Mouse (Mus musculus) limb, embryonic 12.5 days (tissue): ENCODE measurements around the gene Wasf3. TPM values are rescaled to one million over a fixed set of nuclear protein-coding genes. Genes with fewer than 3 reads are reported as not detected.

Source experiments
- ATAC-seq: fragments of 200-750 bp; cut with Nextera tagmentation; 2 replicates; pipeline ENCODE4 v1.8.0; 2017; ENCODE audit warnings: low read depth, moderate TSS enrichment; ENCODE audit not compliant: insufficient number of reproducible peaks, insufficient read depth, low FRiP score, low TSS enrichment
- H3K27ac ChIP-seq: fragments of 300-500 bp; sonication (generic); 2 replicates; pipeline ENCODE4 v1.5.1; 2016; ENCODE audit warnings: mild to moderate bottlenecking, moderate library complexity
- H3K27me3 ChIP-seq: fragments of 300-500 bp; sonication (generic); 2 replicates; pipeline ENCODE4 v1.6.1; 2016; ENCODE audit warnings: mild to moderate bottlenecking, moderate library complexity
- H3K36me3 ChIP-seq: fragments of 300-500 bp; sonication (generic); 2 replicates; pipeline ENCODE4 v1.6.1; 2016; ENCODE audit warnings: mild to moderate bottlenecking, moderate library complexity
- H3K4me1 ChIP-seq: fragments of 300-500 bp; sonication (generic); replicated peaks from 2 replicates; pipeline ENCODE4 v1.6.1; 2016
- H3K4me2 ChIP-seq: fragments of 300-500 bp; sonication (generic); 2 replicates; pipeline ENCODE4 v1.6.1; 2016; ENCODE audit warnings: mild to moderate bottlenecking, moderate library complexity
- H3K4me3 ChIP-seq: fragments of 300-500 bp; sonication (generic); replicated peaks from 2 replicates; pipeline ENCODE4 v1.5.1; 2016; ENCODE audit warnings: mild to moderate bottlenecking
- H3K9ac ChIP-seq: fragments of 300-500 bp; sonication (generic); replicated peaks from 2 replicates; pipeline ENCODE4 v1.6.1; 2016; ENCODE audit warnings: mild to moderate bottlenecking, moderate library complexity
- H3K9me3 ChIP-seq: fragments of 300-500 bp; sonication (generic); 2 replicates; pipeline ENCODE4 v1.6.1; 2016; ENCODE audit warnings: mild to moderate bottlenecking, moderate library complexity
- WGBS: fragments of 180-500 bp; shearing (Covaris S2); methylation state at CpG from one replicate; pipeline ENCODE4 v1.1.7; 2016; 5-methylcytosine and 5-hydroxymethylcytosine counted together
- polyA plus RNA-seq: library from polyadenylated mRNA; unstranded; fragments of >200 nt; fragmentation: Nextera tagmentation; extraction: Ambion mirVana; gene quantifications from 2 replicates; pipeline ENCODE4 v1.2.1, GENCODE M21; 2016

Wasf3 gene
- 4.4 and 4.6 TPM in 2 replicates for polyA plus RNA-seq

GRCm38 (mm10) chr5:146384935-146385591 is at the start of gene Wasf3:
Wasf3 (plus strand) TSS chr5:146384985.
- Histone ChIP-seq H3K4me1 (no peaks in the 10 kb centered on the region), H3K4me3 (peak within 1 kb of the TSS; percentile 70), H3K9ac (peak within 1 kb of the TSS; percentile 74), H3K4me2 (peak within 1 kb of the TSS; percentile 82), H3K9me3 (peaks cover 4% of the 10 kb centered on the region), H3K27ac (peak within 1 kb of the TSS; percentile 17; the same call in 1 of the 2 replicates), H3K36me3 (no peaks in the 10 kb centered on the region), H3K27me3 (no peaks in the 10 kb centered on the region)
- under 1% methylated on average over 66 of the region's 66 CpGs for WGBS
- peak; percentile 96 for ATAC-seq

DNA sequence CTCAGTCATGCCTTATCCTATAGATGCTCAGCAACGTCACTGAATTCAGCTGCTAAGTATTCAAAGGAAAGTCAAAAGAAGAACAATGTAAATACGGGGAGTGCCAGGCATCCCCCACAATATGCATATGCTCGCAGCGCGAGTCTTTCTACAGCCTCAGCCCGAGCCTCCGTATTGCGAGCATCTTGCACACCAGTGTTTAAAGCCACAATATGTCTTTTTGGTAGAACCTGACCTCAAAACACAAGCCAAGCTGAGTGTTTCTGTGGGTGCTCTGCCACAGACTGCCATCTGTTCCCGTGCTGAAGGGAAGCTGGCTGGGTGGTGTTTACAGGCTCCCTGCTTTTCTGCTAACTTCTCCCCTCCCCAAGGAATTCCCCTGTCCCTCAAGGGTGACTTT is 46.7 kb upstream of the Wasf3 start:
- H3K27ac ChIP-seq = no peak overlapping the region
- H3K27me3 ChIP-seq = no peaks in the 10 kb centered on the region
- no peaks in the 10 kb centered on the region for H3K36me3 ChIP-seq
- no peaks in the 10 kb centered on the region for H3K4me1 ChIP-seq
- no peaks in the 10 kb centered on the region for H3K9me3 ChIP-seq
- no peak overlapping the region for H3K4me3 ChIP-seq
- WGBS = 59% methylated on average over 9 of the region's 9 CpGs
- ATAC-seq = no peak
- H3K4me2 ChIP-seq = no peak overlapping the region
- no peak overlapping the region for H3K9ac ChIP-seq

DNA sequence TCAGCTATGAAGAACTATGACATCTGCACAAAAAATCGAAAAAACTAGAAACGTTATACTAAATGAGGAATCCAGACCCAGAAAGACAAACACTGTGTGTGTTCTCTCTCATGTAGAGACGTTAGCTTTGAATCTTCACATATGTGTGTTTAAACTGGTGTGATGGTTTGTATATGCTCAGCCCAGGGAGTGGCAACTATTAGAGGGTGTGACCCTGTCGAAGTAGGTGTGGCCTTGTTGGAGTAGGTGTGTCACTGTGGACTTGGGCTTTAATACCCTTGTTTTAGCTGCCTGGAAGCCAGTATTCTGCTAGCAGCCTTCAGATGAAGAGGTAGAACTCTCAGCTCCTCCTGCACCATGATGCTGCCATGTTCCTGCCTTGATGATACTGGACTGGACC is 44.7 kb upstream of the Wasf3 start:
- Histone ChIP-seq H3K27ac (no peak overlapping the region), H3K4me1 (no peaks in the 10 kb centered on the region), H3K27me3 (no peaks in the 10 kb centered on the region), H3K4me2 (no peak overlapping the region), H3K9ac (no peak overlapping the region), H3K36me3 (no peaks in the 10 kb centered on the region), H3K4me3 (no peak overlapping the region), H3K9me3 (no peaks in the 10 kb centered on the region)
- 85% methylated on average over 4 of the region's 4 CpGs for WGBS
- ATAC-seq = no peak

DNA sequence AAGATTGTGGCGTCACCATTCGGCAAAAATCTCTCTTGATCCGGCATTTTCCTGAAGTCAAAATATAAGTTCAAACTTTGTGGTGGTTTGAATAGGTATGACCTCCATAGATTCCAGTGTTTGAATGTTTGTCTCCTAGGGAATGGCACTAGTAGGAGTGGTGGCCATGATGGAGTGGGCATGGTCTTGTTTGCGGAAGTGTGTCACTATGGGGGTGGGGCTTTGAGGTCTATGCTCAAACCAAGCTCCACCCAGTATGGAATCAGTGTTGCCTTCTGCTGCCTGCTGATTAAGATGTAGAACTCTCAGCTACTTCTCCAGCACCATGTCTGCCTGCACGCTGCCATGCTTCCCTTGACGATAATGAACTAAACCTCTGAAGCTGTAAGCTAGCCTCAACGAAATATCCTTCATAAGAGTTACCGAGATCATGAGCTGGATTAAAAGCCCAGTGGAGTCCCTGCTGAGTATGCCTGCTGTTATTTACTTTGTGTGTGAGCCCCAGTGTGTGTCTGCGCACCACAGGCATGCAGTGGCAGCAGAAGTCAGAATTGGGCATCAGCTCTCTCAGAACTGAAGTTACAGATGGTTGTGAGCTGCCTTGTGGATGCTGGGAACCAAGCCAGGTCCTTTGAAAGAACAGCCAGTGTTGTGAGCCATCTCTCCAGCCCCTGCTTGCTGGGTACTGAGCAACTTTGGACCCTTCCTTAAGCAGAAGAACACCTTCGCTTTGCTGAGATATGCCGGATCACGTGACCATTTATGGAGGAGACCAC is 39.7 kb upstream of the Wasf3 start:
- WGBS = 92% methylated on average over 12 of the region's 12 CpGs
- H3K9me3 ChIP-seq = no peaks in the 10 kb centered on the region
- no peak overlapping the region for H3K27ac ChIP-seq
- no peak overlapping the region for H3K4me3 ChIP-seq
- H3K4me1 ChIP-seq = no peaks in the 10 kb centered on the region
- H3K27me3 ChIP-seq = no peaks in the 10 kb centered on the region
- no peak overlapping the region for H3K9ac ChIP-seq
- no peaks in the 10 kb centered on the region for H3K36me3 ChIP-seq
- no peak overlapping the region for H3K4me2 ChIP-seq
- ATAC-seq = no peak

GRCm38 (mm10) chr5:146347081-146347480 is 37.7 kb upstream of the Wasf3 start:
- Histone ChIP-seq H3K4me3 (no peak overlapping the region), H3K9me3 (no peaks in the 10 kb centered on the region), H3K4me2 (no peak overlapping the region), H3K4me1 (no peaks in the 10 kb centered on the region), H3K36me3 (no peaks in the 10 kb centered on the region), H3K27me3 (no peaks in the 10 kb centered on the region), H3K27ac (no peak overlapping the region), H3K9ac (no peak overlapping the region)
- ATAC-seq = no peak
- 83% methylated on average over 6 of the region's 6 CpGs for WGBS

GRCm38 (mm10) chr5:146349183-146349582 is 35.6 kb upstream of the Wasf3 start:
- Histone ChIP-seq H3K9ac (no peak overlapping the region), H3K4me2 (no peak overlapping the region), H3K4me3 (no peak overlapping the region), H3K4me1 (no peaks in the 10 kb centered on the region), H3K27me3 (no peaks in the 10 kb centered on the region), H3K27ac (no peak overlapping the region), H3K36me3 (no peaks in the 10 kb centered on the region), H3K9me3 (no peaks in the 10 kb centered on the region)
- 66% methylated on average over 3 of the region's 3 CpGs for WGBS
- ATAC-seq = no peak

DNA sequence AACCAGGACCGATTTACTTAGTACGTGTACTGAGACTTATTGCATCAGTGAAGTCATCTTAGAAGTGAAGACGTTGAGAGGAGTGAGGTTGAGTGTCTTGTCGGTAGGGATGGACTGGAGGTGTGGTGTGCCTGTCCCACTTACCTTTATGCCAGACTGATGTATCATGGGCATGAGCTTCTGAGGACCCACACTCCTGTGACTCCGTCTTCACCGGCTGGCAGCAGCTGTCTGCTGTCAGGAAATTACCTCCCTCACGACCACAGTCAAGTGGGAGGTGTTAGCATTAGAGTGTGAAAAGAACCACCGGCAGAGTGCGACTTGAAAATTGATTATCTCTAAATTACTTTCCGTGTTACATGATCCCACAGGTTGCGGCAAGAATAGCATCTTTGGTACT is 34.0 kb upstream of the Wasf3 start:
- ATAC-seq = no peak

DNA sequence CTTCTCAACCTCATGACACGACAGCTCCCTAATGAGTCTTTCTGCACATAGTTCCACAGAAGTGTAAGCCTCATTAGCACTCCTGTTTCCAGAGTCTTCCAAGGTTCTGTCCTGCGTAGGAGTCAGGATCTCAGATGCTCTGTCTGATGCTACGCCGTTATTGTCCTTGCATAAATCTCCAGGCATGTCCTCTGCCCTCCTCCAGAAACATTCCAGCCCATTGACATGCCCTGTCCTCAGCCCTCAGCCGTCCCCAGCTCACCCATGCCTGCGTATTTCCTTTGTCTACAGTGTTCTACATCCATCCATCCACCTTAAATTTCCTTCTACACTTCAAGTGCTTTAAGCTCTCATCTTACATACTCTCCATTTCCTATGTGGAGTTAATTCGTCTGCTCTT is 32.8 kb upstream of the Wasf3 start:
- Histone ChIP-seq H3K9me3 (no peaks in the 10 kb centered on the region), H3K27ac (no peak overlapping the region), H3K9ac (no peak overlapping the region), H3K4me2 (no peak overlapping the region), H3K36me3 (no peaks in the 10 kb centered on the region), H3K4me1 (no peaks in the 10 kb centered on the region), H3K27me3 (no peaks in the 10 kb centered on the region), H3K4me3 (no peak overlapping the region)
- WGBS = 84% methylated on average over 7 of the region's 7 CpGs
- ATAC-seq = no peak

More for the DNA sequence above, 34.0 kb upstream of the Wasf3 start:
- 75% methylated on average over 11 of the region's 11 CpGs for WGBS
- no peaks in the 10 kb centered on the region for H3K4me1 ChIP-seq
- no peak overlapping the region for H3K4me2 ChIP-seq
- H3K27me3 ChIP-seq = no peaks in the 10 kb centered on the region
- no peak overlapping the region for H3K4me3 ChIP-seq
- no peaks in the 10 kb centered on the region for H3K36me3 ChIP-seq
- H3K27ac ChIP-seq = no peak overlapping the region
- no peaks in the 10 kb centered on the region for H3K9me3 ChIP-seq
- no peak overlapping the region for H3K9ac ChIP-seq

GRCm38 (mm10) chr5:146360386-146360785 is 24.4 kb upstream of the Wasf3 start:
- Histone ChIP-seq H3K4me1 (no peaks in the 10 kb centered on the region), H3K9ac (no peak overlapping the region), H3K4me2 (no peak overlapping the region), H3K27me3 (no peaks in the 10 kb centered on the region), H3K4me3 (no peak overlapping the region), H3K27ac (no peak overlapping the region), H3K36me3 (no peaks in the 10 kb centered on the region), H3K9me3 (0 out of 2 replicates have a peak, but pooled peaks cover 9% of the 10 kb centered on the region)
- no peak for ATAC-seq
- WGBS = 33% methylated on average over 10 of the region's 10 CpGs

- no peaks in the 10 kb centered on the region for H3K36me3 ChIP-seq
- 80% methylated on average over 9 of the region's 9 CpGs for WGBS
- no peaks in the 10 kb centered on the region for H3K27me3 ChIP-seq
- 0 out of 2 replicates have a peak, but pooled peaks cover 9% of the 10 kb centered on the region for H3K9me3 ChIP-seq
- no peak for ATAC-seq
- H3K4me2 ChIP-seq = no peak overlapping the region
- H3K9ac ChIP-seq = no peak overlapping the region
- no peak overlapping the region for H3K27ac ChIP-seq
- H3K4me3 ChIP-seq = no peak overlapping the region
- H3K4me1 ChIP-seq = no peaks in the 10 kb centered on the region
Measured at GRCm38 (mm10) chr5:146362711-146363110, 22.1 kb upstream of the Wasf3 start.

GRCm38 (mm10) chr5:146368356-146368755 is 16.4 kb upstream of the Wasf3 start:
- Histone ChIP-seq H3K4me3 (no peak overlapping the region), H3K9me3 (peaks cover 3% of the 10 kb centered on the region; the same call in 1 of the 2 replicates), H3K4me1 (no peaks in the 10 kb centered on the region), H3K27ac (no peak overlapping the region), H3K9ac (no peak overlapping the region), H3K4me2 (no peak overlapping the region), H3K27me3 (no peaks in the 10 kb centered on the region), H3K36me3 (no peaks in the 10 kb centered on the region)
- no peak for ATAC-seq
- 70% methylated on average over 2 of the region's 2 CpGs for WGBS
